Mouse (Mus musculus) CH12.LX (cell line): ENCODE results near the gene Ap1g1.

Experiments used
- CHD1 ChIP-seq: IDR thresholded peaks from 2 replicates; pipeline ENCODE4 v1.6.1; 2012; ENCODE audit warnings: low read depth, low read length, improper control_type of control experiment, inconsistent platforms
- CHD2 ChIP-seq: IDR thresholded peaks from 2 replicates; pipeline ENCODE4 v1.6.1; 2011; ENCODE audit warnings: low read length, improper control_type of control experiment
- CTCF ChIP-seq, 2 experiments: IDR thresholded peaks in 1 of 2; conservative IDR thresholded peaks in 1 of 2; 2 replicates each; pipeline ENCODE4 v1.5.1; 2011 to 2012; ENCODE audit warnings: low read depth in 2 of 2, low read length in 2 of 2, improper control_type of control experiment in 1 of 2, inconsistent platforms in 1 of 2, mild to moderate bottlenecking in 1 of 2, moderate library complexity in 1 of 2
- JUN ChIP-seq: IDR thresholded peaks from 2 replicates; pipeline ENCODE4 v1.6.1; 2011; ENCODE audit warnings: low read depth, mild to moderate bottlenecking, low read length, improper control_type of control experiment, moderate library complexity; ENCODE audit not compliant: insufficient read depth
- MAZ ChIP-seq: IDR thresholded peaks from 2 replicates; pipeline ENCODE4 v1.6.1; 2012; ENCODE audit warnings: low read depth, mild to moderate bottlenecking, inconsistent platforms, low read length, improper control_type of control experiment, moderate library complexity
- MEF2A ChIP-seq: IDR thresholded peaks from 2 replicates; pipeline ENCODE4 v1.6.1; 2014; ENCODE audit warnings: low read depth, mild to moderate bottlenecking, inconsistent platforms, low read length, improper control_type of control experiment, borderline replicate concordance
- NRF1 ChIP-seq: IDR thresholded peaks from 2 replicates; pipeline ENCODE4 v1.6.1; 2014; ENCODE audit warnings: low read depth, mild to moderate bottlenecking, inconsistent platforms, low read length, improper control_type of control experiment, moderate library complexity
- POLR2A ChIP-seq: IDR thresholded peaks from 2 replicates; pipeline ENCODE4 v1.6.1; 2011; ENCODE audit warnings: low read depth, mild to moderate bottlenecking, improper control_type of control experiment, low read length
- POLR2AphosphoS2 ChIP-seq: IDR thresholded peaks from 2 replicates; pipeline ENCODE4 v1.6.1; 2011; ENCODE audit warnings: low read depth, low read length, improper control_type of control experiment
- RCOR1 ChIP-seq: conservative IDR thresholded peaks from 2 replicates; pipeline ENCODE4 v1.6.1; 2012; ENCODE audit warnings: low read depth, mild to moderate bottlenecking, inconsistent platforms, low read length, improper control_type of control experiment
- SIN3A ChIP-seq: IDR thresholded peaks from 2 replicates; pipeline ENCODE4 v1.6.1; 2012; ENCODE audit warnings: low read length, improper control_type of control experiment, inconsistent platforms
- SMC3 ChIP-seq: IDR thresholded peaks from 2 replicates; pipeline ENCODE4 v1.6.1; 2011; ENCODE audit warnings: low read depth, low read length, improper control_type of control experiment
- UBTF ChIP-seq: IDR thresholded peaks from 2 replicates; pipeline ENCODE4 v1.6.1; 2012; ENCODE audit warnings: low read depth, mild to moderate bottlenecking, inconsistent platforms, low read length, improper control_type of control experiment, moderate library complexity
- USF1 ChIP-seq: IDR thresholded peaks from 2 replicates; pipeline ENCODE4 v1.6.1; 2014; ENCODE audit warnings: low read depth, mild to moderate bottlenecking, inconsistent platforms, low read length, improper control_type of control experiment

DNA sequence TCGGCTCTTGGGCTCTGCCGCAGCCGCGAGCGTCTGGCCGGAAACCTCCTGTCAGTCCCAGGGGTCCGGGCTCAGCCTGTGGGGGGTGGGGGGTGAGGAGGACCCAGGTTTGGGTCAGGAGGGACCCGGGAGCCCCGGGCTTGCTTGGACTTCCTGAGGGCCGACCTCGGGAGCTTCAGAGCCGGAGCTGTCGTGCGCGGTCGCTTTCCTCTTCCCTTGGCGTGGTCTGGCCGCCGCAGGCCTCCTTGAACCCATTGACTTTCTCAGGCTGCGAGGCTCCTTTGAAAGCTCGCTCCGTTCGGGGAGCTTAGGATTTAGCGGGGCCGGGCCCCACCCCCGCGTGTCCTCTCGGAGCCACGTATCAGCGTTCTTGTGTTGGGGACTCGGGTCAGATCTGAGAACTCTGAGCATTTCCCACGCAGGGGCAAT, 653 bp downstream of the Ap1g1 start:
- TF ChIP-seq POLR2A (no peak), CTCF (conservative IDR thresholded peaks at IDR 0.05 in 1 of 2, IDR thresholded peaks at IDR 0.05 in 1 of 2; ENCODE audit: low read depth in 2 of 2, low read length in 2 of 2) (no peak), MAZ (no peak), CHD1 (no peak), SMC3 (no peak), POLR2AphosphoS2 (no peak), SIN3A (no peak), UBTF (no peak), RCOR1 (no peak), MEF2A (no peak), CHD2 (no peak), JUN (no peak), USF1 (no peak), NRF1 (no peak)
